Mouse (Mus musculus) liver, adult (tissue): ENCODE results near the gene Syt11.

ENCODE experiments used
- GATA4 ChIP-seq: IDR thresholded peaks from 2 replicates; pipeline ENCODE4 v1.6.1; 2014; ENCODE audit warnings: mild to moderate bottlenecking, low read length; ENCODE audit not compliant: insufficient replicate concordance

Syt11 gene

DNA sequence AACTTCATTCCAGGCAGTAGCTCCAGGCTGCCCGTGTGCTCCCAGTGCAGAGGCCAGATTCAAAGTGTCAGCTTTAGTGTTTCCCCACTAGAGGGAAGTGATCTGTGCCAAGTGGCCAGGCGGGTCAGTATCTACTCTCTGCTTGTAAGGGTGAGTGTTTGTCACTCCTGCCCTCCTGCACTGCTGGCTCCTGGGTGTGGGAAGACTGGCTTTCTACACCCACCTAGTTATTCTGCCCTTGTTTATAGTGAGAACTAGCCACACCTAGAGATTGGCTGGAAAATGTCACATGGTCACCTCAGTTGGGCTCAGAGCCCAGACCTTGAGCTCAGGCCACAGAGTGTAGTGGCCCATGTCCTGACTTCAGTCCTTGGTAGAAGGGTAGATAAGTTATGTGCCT, 55.9 kb downstream of the Syt11 start:
- TF ChIP-seq GATA4 = no peak

GRCm38 (mm10) chr3:88717831-88718230, 57.1 kb downstream of the Syt11 start:
- no peak for TF ChIP-seq GATA4

DNA sequence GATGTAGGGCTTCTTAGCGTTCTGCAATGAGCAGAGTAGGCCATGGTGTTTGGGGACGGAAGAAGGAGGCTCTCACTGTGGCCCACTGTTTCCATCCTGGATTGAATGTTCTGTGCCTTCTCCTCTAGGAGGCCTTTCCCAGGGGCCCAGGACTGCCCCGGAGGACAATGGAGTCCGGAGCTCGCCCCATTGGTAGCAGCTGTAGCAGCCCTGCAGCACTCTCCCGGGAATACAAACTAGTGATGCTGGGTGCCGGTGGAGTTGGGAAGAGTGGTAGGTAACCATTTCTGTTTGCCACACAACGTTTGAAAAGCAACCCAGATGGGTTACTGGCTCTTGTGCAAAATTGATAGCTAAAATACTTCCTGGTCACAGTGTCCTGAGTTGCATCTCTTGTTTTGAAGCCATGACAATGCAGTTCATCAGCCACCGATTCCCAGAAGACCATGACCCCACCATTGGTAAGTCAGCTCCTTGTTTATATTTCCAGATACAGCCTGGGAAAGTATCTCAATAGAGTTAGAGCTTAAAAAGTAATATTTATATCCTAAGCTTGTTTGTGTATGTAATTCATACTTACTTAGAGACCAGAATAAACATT, 57.7 kb downstream of the Syt11 start:
- no peak for TF ChIP-seq GATA4

GRCm38 (mm10) chr3:88716399-88717197, 58.4 kb downstream of the Syt11 start, which contains the start of gene Rit1:
TSS of gene Rit1 (plus strand) at chr3:88716838.
- no peak for TF ChIP-seq GATA4

GRCm38 (mm10) chr3:88714725-88715124, 60.2 kb downstream of the Syt11 start:
- no peak for TF ChIP-seq GATA4

DNA sequence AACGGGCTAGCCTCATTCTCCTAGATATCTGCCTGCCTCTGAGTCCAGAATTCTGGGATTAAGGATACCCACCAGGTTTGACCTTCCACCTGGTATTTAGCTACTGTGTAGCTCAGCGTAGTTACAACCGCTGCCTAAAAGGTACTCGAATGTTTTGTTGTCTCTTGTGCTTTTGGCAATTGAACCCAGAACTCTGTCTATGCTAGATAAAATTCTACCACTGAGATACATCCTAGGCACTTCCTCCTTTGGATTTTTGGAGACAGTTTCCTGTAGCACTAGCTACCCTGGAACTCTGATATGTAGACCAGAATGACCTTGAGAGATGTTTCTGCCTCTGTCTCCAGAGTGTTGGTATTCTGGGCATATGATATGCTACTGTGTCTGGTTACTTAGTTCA, 61.3 kb downstream of the Syt11 start:
- no peak for TF ChIP-seq GATA4

- no peak for TF ChIP-seq GATA4
Observed at GRCm38 (mm10) chr3:88701222-88701621, 73.7 kb downstream of the Syt11 start.

GRCm38 (mm10) chr3:88700247-88700646, 74.7 kb downstream of the Syt11 start:
- no peak for TF ChIP-seq GATA4

- TF ChIP-seq GATA4 = no peak
Observed at GRCm38 (mm10) chr3:88698834-88699233, 76.1 kb downstream of the Syt11 start.

- no peak for TF ChIP-seq GATA4
Observed at GRCm38 (mm10) chr3:88698051-88698450, 76.9 kb downstream of the Syt11 start.

GRCm38 (mm10) chr3:88695545-88695944, 79.4 kb downstream of the Syt11 start:
- TF ChIP-seq GATA4 = no peak
